Mouse (Mus musculus) forebrain, embryonic 13.5 days (tissue): ENCODE measurements around the gene Gm20388. TPM values are rescaled to one million over a fixed set of nuclear protein-coding genes. Genes with fewer than 3 reads are reported as not detected.
A peak's percentile ranks its signal among the peaks of the same experiment; 100 is the strongest.

Experiments used
- ATAC-seq: fragments of 200-750 bp; cut with Nextera tagmentation; 2 replicates; pipeline ENCODE4 v1.8.0; 2017
- H3K27ac ChIP-seq: fragments of 300-500 bp; sonication (generic); 2 replicates; pipeline ENCODE4 v1.5.1; 2015; ENCODE audit warnings: inconsistent platforms, mild to moderate bottlenecking, moderate library complexity
- H3K27me3 ChIP-seq: fragments of 300-500 bp; sonication (generic); 2 replicates; pipeline ENCODE4 v1.6.1; 2015; ENCODE audit warnings: mild to moderate bottlenecking, inconsistent platforms
- H3K36me3 ChIP-seq: fragments of 300-500 bp; sonication (generic); 2 replicates; pipeline ENCODE4 v1.6.1; 2015; ENCODE audit warnings: mild to moderate bottlenecking, inconsistent platforms; ENCODE audit not compliant: poor library complexity, severe bottlenecking
- H3K4me1 ChIP-seq: fragments of 300-500 bp; sonication (generic); 2 replicates; pipeline ENCODE4 v1.6.1; 2015; ENCODE audit warnings: inconsistent platforms
- H3K4me2 ChIP-seq: fragments of 300-500 bp; sonication (generic); 2 replicates; pipeline ENCODE4 v1.6.1; 2015; ENCODE audit warnings: inconsistent platforms, mild to moderate bottlenecking, moderate library complexity
- H3K4me3 ChIP-seq: fragments of 300-500 bp; sonication (generic); 2 replicates; pipeline ENCODE4 v1.5.1; 2015; ENCODE audit warnings: mild to moderate bottlenecking, inconsistent platforms
- H3K9ac ChIP-seq: fragments of 300-500 bp; sonication (generic); 2 replicates; pipeline ENCODE4 v1.6.1; 2015; ENCODE audit warnings: mild to moderate bottlenecking, inconsistent platforms
- H3K9me3 ChIP-seq: fragments of 300-500 bp; sonication (generic); replicated peaks from 2 replicates; pipeline ENCODE4 v1.6.1; 2016; ENCODE audit warnings: inconsistent platforms
- WGBS: fragments of 180-500 bp; shearing (Covaris S2); methylation state at CpG from one replicate; pipeline ENCODE4 v1.1.7; 2015; 5-methylcytosine and 5-hydroxymethylcytosine counted together
- polyA plus RNA-seq: library from polyadenylated mRNA; unstranded; fragments of >200 nt; fragmentation: Nextera tagmentation; extraction: Ambion mirVana; gene quantifications from 2 replicates; pipeline ENCODE4 v1.2.1, GENCODE M21; 2015

The Gm20388 gene
- polyA plus RNA-seq, 1 experiment from 2014 or later: 5.6 TPM

- no peak overlapping the region for H3K27ac ChIP-seq
- H3K4me2 ChIP-seq: no peak overlapping the region
- ATAC-seq: no peak
- under 1% methylated on average over 49 of the region's 49 CpGs for WGBS
- H3K9ac ChIP-seq: no peak overlapping the region
- H3K4me3 ChIP-seq: no peak overlapping the region
- H3K36me3 ChIP-seq: no peaks in the 10 kb centered on the region
- H3K9me3 ChIP-seq: no peaks in the 10 kb centered on the region
- peaks cover 100% of the 10 kb centered on the region for H3K27me3 ChIP-seq
- H3K4me1 ChIP-seq: peaks cover 27% of the 10 kb centered on the region
Measured at GRCm38 (mm10) chr8:121080361-121081090, 1169.9 kb downstream of the Gm20388 start.

- Histone ChIP-seq H3K27me3 (peaks cover 100% of the 10 kb centered on the region), H3K4me2 (no peak overlapping the region), H3K27ac (no peak overlapping the region), H3K4me1 (peaks cover 27% of the 10 kb centered on the region), H3K36me3 (no peaks in the 10 kb centered on the region), H3K9ac (no peak overlapping the region), H3K4me3 (no peak overlapping the region), H3K9me3 (no peaks in the 10 kb centered on the region)
- 2% methylated on average over 7 of the region's 7 CpGs for WGBS
- ATAC-seq: no peak
Measured at GRCm38 (mm10) chr8:121081398-121081797, 1170.8 kb downstream of the Gm20388 start.

DNA sequence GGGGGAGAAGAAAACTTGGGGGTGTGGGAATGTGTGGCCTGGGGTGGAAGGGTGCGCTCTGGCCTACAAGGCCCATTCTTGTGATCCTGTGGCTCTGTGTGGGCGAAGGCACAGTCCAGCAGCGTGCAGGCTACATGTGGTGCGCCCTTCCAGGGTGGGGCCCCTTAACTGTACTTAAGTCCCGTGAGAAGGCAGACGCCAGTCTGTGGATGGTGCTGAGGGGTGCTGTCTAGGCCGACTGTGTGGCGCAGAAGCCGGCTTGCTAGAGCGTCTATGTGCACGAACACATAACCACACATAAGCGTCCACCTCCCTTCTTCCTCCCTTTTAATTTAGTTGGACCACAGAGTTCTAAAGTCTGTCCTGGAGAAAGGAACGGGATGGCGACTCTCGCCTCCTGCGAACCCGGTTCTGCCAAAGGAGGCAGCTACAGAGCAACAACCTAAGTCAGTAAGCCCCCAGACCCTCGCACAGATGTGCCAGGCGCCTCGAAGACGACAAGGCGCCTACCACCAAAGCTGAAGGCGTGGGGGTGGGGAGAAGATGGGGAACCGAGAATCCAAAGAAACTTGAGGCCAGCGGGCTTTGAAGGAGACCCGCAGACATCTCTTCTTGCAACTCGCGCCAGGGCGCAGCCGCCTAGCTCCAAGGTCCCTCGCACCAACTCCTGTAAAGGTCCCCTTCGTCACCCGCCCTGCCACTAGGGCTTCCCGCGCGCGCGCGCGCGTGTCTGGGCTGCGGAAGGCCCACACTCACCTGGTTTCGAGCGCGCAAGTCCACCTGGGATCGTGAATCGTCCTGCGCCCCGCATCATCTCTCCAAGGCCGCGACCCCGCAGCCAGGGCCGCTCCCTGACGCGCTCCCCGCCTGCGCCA, 1171.8 kb downstream of the Gm20388 start:
- Histone ChIP-seq H3K4me2 (peak overlapping the region; percentile 73), H3K4me1 (peaks cover 27% of the 10 kb centered on the region), H3K27ac (no peak overlapping the region), H3K4me3 (peak overlapping the region; percentile 41), H3K9ac (no peak overlapping the region), H3K36me3 (no peaks in the 10 kb centered on the region), H3K27me3 (peaks cover 100% of the 10 kb centered on the region), H3K9me3 (no peaks in the 10 kb centered on the region)
- no peak for ATAC-seq
- under 1% methylated on average over 57 of the region's 57 CpGs for WGBS

- Histone ChIP-seq H3K9me3 (no peaks in the 10 kb centered on the region), H3K36me3 (no peaks in the 10 kb centered on the region), H3K27me3 (peaks cover 99% of the 10 kb centered on the region), H3K27ac (no peak overlapping the region), H3K4me1 (peaks cover 27% of the 10 kb centered on the region), H3K4me3 (peak overlapping the region; percentile 41), H3K9ac (no peak overlapping the region), H3K4me2 (peak overlapping the region; percentile 73)
- peak; percentile 27; the same call in 1 of the 2 replicates for ATAC-seq
- under 1% methylated on average over 79 of the region's 89 CpGs for WGBS
Measured at GRCm38 (mm10) chr8:121083093-121083935, 1172.7 kb downstream of the Gm20388 start.

DNA sequence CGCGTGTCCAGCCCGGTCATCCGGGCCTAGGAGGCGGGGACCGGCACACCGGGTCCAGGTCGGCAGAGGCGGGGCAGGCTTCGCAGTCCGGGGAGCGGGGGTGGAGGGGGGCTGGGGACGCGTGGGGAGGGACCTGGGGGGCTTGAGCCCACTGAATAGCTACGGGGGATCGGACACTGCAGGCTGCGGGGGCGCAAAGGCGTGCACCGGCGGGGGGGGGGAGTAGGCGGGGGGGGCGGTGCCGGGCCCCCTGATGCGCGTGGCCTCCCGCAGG, 1173.2 kb downstream of the Gm20388 start:
- Histone ChIP-seq H3K36me3 (no peaks in the 10 kb centered on the region), H3K27ac (no peak overlapping the region), H3K9ac (0 out of 2 replicates have a peak overlapping the region, but pooled peaks have one; percentile 45), H3K4me2 (peak overlapping the region; percentile 73), H3K4me1 (peaks cover 27% of the 10 kb centered on the region), H3K27me3 (peaks cover 99% of the 10 kb centered on the region), H3K4me3 (peak overlapping the region; percentile 41), H3K9me3 (no peaks in the 10 kb centered on the region)
- ATAC-seq: no peak
- 0% methylated on average over 11 of the region's 27 CpGs for WGBS

DNA sequence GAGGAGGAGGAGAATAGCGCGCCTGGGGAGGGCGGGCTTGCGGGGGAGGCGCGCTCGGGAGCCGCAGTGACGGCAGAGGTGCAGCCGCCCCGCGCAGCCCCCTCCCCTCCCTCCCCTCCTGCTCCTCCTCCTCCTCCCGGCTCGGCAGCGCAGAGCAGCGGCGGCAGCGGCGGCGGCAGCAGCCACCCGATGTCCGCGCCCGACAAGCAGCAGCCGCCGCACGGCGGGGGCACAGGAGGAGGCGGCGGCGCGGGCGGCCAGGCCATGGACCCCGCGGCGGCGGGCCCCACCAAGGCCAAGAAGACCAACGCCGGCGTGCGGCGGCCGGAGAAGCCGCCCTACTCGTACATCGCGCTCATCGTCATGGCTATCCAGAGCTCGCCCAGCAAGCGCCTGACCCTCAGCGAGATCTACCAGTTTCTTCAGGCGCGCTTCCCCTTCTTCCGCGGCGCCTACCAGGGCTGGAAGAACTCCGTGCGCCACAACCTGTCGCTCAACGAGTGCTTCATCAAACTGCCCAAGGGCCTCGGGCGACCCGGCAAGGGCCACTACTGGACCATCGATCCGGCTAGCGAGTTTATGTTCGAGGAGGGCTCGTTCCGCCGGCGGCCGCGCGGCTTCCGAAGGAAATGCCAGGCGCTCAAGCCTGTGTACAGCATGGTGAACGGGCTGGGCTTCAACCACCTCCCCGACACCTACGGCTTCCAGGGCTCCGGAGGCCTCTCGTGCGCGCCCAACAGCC, 1173.7 kb downstream of the Gm20388 start, which contains the start of gene Foxf1:
Gene Foxf1 (plus strand): TSS at position 177 of the 742 bp plus-strand sequence.
- no peaks in the 10 kb centered on the region for H3K9me3 ChIP-seq
- no peak for ATAC-seq
- no peaks in the 10 kb centered on the region for H3K36me3 ChIP-seq
- H3K27me3 ChIP-seq: peaks cover 99% of the 10 kb centered on the region
- peak within 1 kb of the TSS; percentile 41 for H3K4me3 ChIP-seq
- under 1% methylated on average over 48 of the region's 83 CpGs for WGBS
- H3K27ac ChIP-seq: no peak within 1 kb of the TSS
- peak within 1 kb of the TSS; percentile 73 for H3K4me2 ChIP-seq
- peaks cover 27% of the 10 kb centered on the region for H3K4me1 ChIP-seq
- peak within 1 kb of the TSS; percentile 45; the same call in 1 of the 2 replicates for H3K9ac ChIP-seq

GRCm38 (mm10) chr8:121085011-121085410, 1174.4 kb downstream of the Gm20388 start:
- no peaks in the 10 kb centered on the region for H3K36me3 ChIP-seq
- no peak overlapping the region for H3K9ac ChIP-seq
- peaks cover 27% of the 10 kb centered on the region for H3K4me1 ChIP-seq
- H3K27me3 ChIP-seq: peaks cover 99% of the 10 kb centered on the region
- WGBS: 1% methylated on average over 28 of the region's 30 CpGs
- H3K4me3 ChIP-seq: peak overlapping the region; percentile 41
- no peak overlapping the region for H3K27ac ChIP-seq
- ATAC-seq: no peak
- H3K4me2 ChIP-seq: peak overlapping the region; percentile 73
- H3K9me3 ChIP-seq: no peaks in the 10 kb centered on the region

DNA sequence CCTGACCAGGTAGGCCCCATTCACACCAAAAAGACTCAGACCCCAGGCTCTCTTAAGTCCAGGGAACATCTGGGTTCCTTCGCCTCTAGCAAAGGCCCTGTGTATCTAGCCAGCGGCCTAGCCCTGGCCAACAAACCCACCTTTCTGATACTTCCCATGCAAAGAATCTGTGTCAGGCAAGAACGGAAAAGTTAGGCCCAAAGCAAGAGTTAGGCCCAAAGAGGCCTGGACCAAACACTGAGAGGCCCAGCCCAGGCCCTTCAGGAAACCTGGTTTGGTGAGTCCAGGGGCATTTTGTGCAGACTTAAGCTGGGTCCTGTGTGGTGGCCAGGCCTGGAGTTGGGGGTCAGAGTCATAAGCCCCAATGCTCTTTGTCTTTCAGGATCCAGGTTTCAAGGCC, 1174.9 kb downstream of the Gm20388 start:
- Histone ChIP-seq H3K4me1 (peaks cover 27% of the 10 kb centered on the region), H3K9me3 (no peaks in the 10 kb centered on the region), H3K27ac (no peak overlapping the region), H3K27me3 (peaks cover 99% of the 10 kb centered on the region), H3K4me2 (no peak overlapping the region), H3K4me3 (no peak overlapping the region), H3K9ac (no peak overlapping the region), H3K36me3 (no peaks in the 10 kb centered on the region)
- ATAC-seq: no peak
- 22% methylated on average over 3 of the region's 3 CpGs for WGBS

- no peak overlapping the region for H3K4me2 ChIP-seq
- ATAC-seq: no peak
- no peak overlapping the region for H3K27ac ChIP-seq
- peaks cover 99% of the 10 kb centered on the region for H3K27me3 ChIP-seq
- WGBS: 6% methylated on average over 19 of the region's 19 CpGs
- no peaks in the 10 kb centered on the region for H3K36me3 ChIP-seq
- H3K4me1 ChIP-seq: peaks cover 27% of the 10 kb centered on the region
- H3K4me3 ChIP-seq: no peak overlapping the region
- H3K9me3 ChIP-seq: no peaks in the 10 kb centered on the region
- H3K9ac ChIP-seq: no peak overlapping the region
Measured at GRCm38 (mm10) chr8:121086004-121086900, 1175.6 kb downstream of the Gm20388 start.

DNA sequence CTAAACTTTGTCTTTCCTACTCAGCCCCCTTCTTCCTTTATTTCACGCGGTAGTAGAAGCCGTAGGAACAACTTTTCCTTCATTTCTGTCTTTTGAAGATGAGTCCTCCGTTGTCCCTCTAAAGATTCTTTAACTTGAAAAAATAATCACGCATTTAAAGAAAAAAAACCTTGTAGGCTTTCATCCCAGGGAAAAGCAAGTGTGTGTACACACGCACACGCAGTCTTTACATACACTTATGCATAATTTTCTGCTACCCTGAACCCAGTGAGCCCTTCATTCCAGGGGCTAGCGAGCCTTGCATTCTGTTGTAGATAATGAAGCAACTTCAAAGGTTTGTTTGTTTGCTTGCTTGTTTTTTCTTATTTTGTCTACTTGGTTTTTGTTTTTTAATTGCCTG, 1177.6 kb downstream of the Gm20388 start:
- Histone ChIP-seq H3K9ac (no peak overlapping the region), H3K27ac (no peak overlapping the region), H3K27me3 (peaks cover 98% of the 10 kb centered on the region), H3K4me3 (no peak overlapping the region), H3K9me3 (no peaks in the 10 kb centered on the region), H3K36me3 (no peaks in the 10 kb centered on the region), H3K4me2 (no peak overlapping the region), H3K4me1 (peaks cover 19% of the 10 kb centered on the region)
- no peak for ATAC-seq
- WGBS: under 1% methylated on average over 8 of the region's 8 CpGs
